11 mouse cellular contexts compared by ENCODE assay signal in the genomic region with DNA sequence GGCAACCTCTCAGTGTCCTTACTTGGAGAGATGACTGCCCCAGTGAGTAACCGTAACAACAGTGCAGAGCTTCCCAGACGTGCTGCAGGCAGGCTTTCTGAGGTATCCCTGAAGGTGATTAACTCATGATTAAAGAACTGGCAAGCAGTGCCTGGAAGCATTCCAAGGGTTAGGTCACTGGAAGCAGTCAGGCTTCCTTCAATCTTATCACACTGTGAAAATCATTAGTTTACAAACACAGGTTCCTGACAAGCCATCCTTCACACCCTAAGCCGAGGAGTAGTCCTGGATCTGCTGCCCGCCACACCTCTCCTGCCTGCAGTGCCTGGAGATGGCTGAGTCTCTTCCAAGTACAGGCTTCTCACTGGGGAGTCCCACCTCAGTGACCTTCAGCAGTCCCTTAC.
A peak's percentile ranks its signal among the peaks of the same experiment; 100 is the strongest.
DNase-seq lines count a peak whose midpoint lies in the region; ATAC-seq lines count a peak whose summit lies in the region.
"Had no signal": no experiment of that assay in that cellular context is flagged by ENCODE, and none has a peak within 500 bp of the region (broad histone marks: within the 10 kb centered on the region; RNA-seq: fewer than 3 reads in every experiment).

No protein-coding gene starts in this region.

- H3K4me2 ChIP-seq in forebrain, embryonic 12.5 days: no peak overlapping the region
- no peak overlapping the region for H3K4me2 ChIP-seq in forebrain, embryonic 16.5 days (ENCODE audit: low read length)
- H3K4me2 ChIP-seq in intestine, embryonic 15.5 days (replicated peaks): no peak overlapping the region

- no peak overlapping the region for H3K4me3 ChIP-seq in forebrain, embryonic 12.5 days (replicated peaks)
- H3K4me3 ChIP-seq in forebrain, embryonic 16.5 days (replicated peaks; ENCODE audit: low read length): no peak overlapping the region
- no peak overlapping the region for H3K4me3 ChIP-seq in intestine, embryonic 15.5 days (replicated peaks)

- H3K9ac ChIP-seq in forebrain, embryonic 12.5 days: no peak overlapping the region
- H3K9ac ChIP-seq in forebrain, embryonic 16.5 days (replicated peaks; ENCODE audit: low read depth, low read length): no peak overlapping the region
- no peak overlapping the region for H3K9ac ChIP-seq in intestine, embryonic 15.5 days

- H3K27me3 ChIP-seq in forebrain, embryonic 12.5 days: no peaks in the 10 kb centered on the region
- no peaks in the 10 kb centered on the region for H3K27me3 ChIP-seq in forebrain, embryonic 16.5 days (replicated peaks; ENCODE audit: control insufficient read depth, insufficient read depth, low read length)
- no peaks in the 10 kb centered on the region for H3K27me3 ChIP-seq in intestine, embryonic 15.5 days (replicated peaks)

- H3K9me3 ChIP-seq in forebrain, embryonic 12.5 days: no peaks in the 10 kb centered on the region
- no peaks in the 10 kb centered on the region for H3K9me3 ChIP-seq in forebrain, embryonic 16.5 days (ENCODE audit: control insufficient read depth, low read length)
- no peaks in the 10 kb centered on the region for H3K9me3 ChIP-seq in intestine, embryonic 15.5 days

- peaks cover 6% of the 10 kb centered on the region for H3K4me1 ChIP-seq in forebrain, embryonic 12.5 days
- H3K4me1 ChIP-seq in forebrain, embryonic 16.5 days (replicated peaks; ENCODE audit: control insufficient read depth, insufficient read depth, low read length): peaks cover 6% of the 10 kb centered on the region
- 0 out of 2 replicates have a peak, but pooled peaks cover 9% of the 10 kb centered on the region for H3K4me1 ChIP-seq in intestine, embryonic 15.5 days (replicated peaks)

- DNase-seq in NIH3T3 (ENCODE audit: low read depth): peak; percentile 30
- peak; percentile 64 to 70 for DNase-seq in heart, adult 18-20 months
- no peak for DNase-seq in urinary bladder, adult 2 months (ENCODE audit: low spot score)
- no peak for DNase-seq in thymus, postnatal 14 days
- DNase-seq in right cerebral cortex, postnatal 25 days: no peak
- DNase-seq: kidney, adult 11 months; thymus, adult 2 months had no signal

- ATAC-seq in forebrain, embryonic 12.5 days (ENCODE audit: low FRiP score): peak; percentile 58; the same call in 1 of the 2 replicates
- ATAC-seq in forebrain, embryonic 16.5 days: no peak
- peak; percentile 60 for ATAC-seq in intestine, embryonic 15.5 days
- ATAC-seq: lung, postnatal 0 days had no signal

- WGBS in forebrain, embryonic 12.5 days: 50% methylated on average over 4 of the region's 4 CpGs
- WGBS in forebrain, embryonic 16.5 days: 21% methylated on average over 4 of the region's 4 CpGs
- 26% methylated on average over 4 of the region's 4 CpGs for WGBS in intestine, embryonic 15.5 days

- H3K36me3 ChIP-seq in forebrain, embryonic 12.5 days (replicated peaks): no peaks in the 10 kb centered on the region
- no peaks in the 10 kb centered on the region for H3K36me3 ChIP-seq in forebrain, embryonic 16.5 days (ENCODE audit: control insufficient read depth, insufficient read depth)
- H3K36me3 ChIP-seq in intestine, embryonic 15.5 days: no peaks in the 10 kb centered on the region

- no peak overlapping the region for H3K27ac ChIP-seq in forebrain, embryonic 12.5 days
- H3K27ac ChIP-seq in forebrain, embryonic 16.5 days (ENCODE audit: low read length): no peak overlapping the region
- no peak overlapping the region for H3K27ac ChIP-seq in intestine, embryonic 15.5 days

Comparison
In these comparisons a context has a peak if more than half of its experiments do, and no peak if none do; other contexts are left out.
1. DNase-seq: peak in NIH3T3 (single experiment) and heart, adult 18-20 months (2 of 2); none in urinary bladder, adult 2 months (single experiment), thymus, postnatal 14 days (single experiment) and right cerebral cortex, postnatal 25 days (single experiment).